Mouse (Mus musculus): ENCODE results near the gene Cyb5r2.

DNA sequence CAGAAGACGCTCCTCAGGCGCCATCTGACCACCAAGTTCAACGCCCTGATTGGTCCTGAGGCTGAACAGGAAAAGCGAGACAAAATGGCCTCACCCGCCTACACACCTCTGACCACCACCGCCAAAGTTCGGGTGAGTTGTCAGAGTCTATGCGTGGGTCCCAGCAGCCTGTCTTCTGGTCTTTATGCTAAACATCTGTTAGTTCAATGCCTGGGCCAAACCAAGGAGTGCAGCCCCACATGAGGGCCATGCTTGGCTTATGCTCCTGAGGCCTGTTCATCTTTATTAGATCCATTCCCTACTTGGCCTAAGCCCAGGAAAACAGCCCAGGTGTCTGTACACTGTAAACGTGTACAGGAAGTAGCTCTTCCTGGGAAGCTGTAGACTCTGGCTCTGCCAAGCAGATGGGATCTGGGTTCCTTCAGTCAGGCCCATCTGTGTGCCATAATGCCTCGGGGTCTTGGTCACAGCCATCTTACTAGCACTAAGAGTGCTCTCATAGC lies 14.8 kb downstream of the Cyb5r2 start:
- TF ChIP-seq CTCF (IDR thresholded peaks at IDR 0.05; ENCODE audit: low read depth, low read length) = no peak
- no peak for TF ChIP-seq GATA1 (IDR thresholded peaks at IDR 0.05; ENCODE audit: borderline replicate concordance, low read length)
